Mouse (Mus musculus): ENCODE data around the gene Casc3. TPM values are rescaled to one million over a fixed set of nuclear protein-coding genes. Genes with fewer than 3 reads are reported as not detected.
A peak's percentile ranks its signal among the peaks of the same experiment; 100 is the strongest.

Gene Casc3
- total RNA-seq, 2 experiments from 2014 or later = 26.9 to 28.4 TPM

- DNase-seq = no peak
Measured at GRCm38 (mm10) chr11:98871416-98871815, 66.7 kb downstream of the Casc3 start.

- peak; percentile 43 for DNase-seq
Measured at GRCm38 (mm10) chr11:98872040-98872439, 67.3 kb downstream of the Casc3 start.

GRCm38 (mm10) chr11:98873900-98874299 lies 69.2 kb downstream of the Casc3 start:
- peak; percentile 69 for DNase-seq

- no peak for DNase-seq
Measured at GRCm38 (mm10) chr11:98877001-98877400, 72.3 kb downstream of the Casc3 start.

Other genes with a start within 250 kb of the Casc3 start
- gene Ormdl3, start 217.5 kb upstream of the Casc3 start, total RNA-seq (2021) = 10 to 100 TPM; 36.5 to 41.5 TPM
- gene Lrrc3c, start 206.6 kb upstream of the Casc3 start, total RNA-seq (2021) = not detected
- gene Gm12355, start 179.2 kb upstream of the Casc3 start, total RNA-seq (2021) = 10 to 100 TPM; 29.2 to 29.5 TPM
- gene Gsdma3, start 178.5 kb upstream of the Casc3 start, total RNA-seq (2021) = 1 to 10 TPM; 3.2 to 5.2 TPM
- not detected for gene Gsdma2, start 158.1 kb upstream of the Casc3 start, total RNA-seq (2021)
- not detected for gene Gsdma, start 140.6 kb upstream of the Casc3 start, total RNA-seq (2021)
- 100 to 1,000 TPM; 138 to 140 TPM for gene Psmd3, start 122.4 kb upstream of the Casc3 start, total RNA-seq (2021)
- not detected for gene Csf3, start 103.6 kb upstream of the Casc3 start, total RNA-seq (2021)
- 10 to 100 TPM; 51.7 to 52.3 TPM for gene Med24, start 75.5 kb upstream of the Casc3 start, total RNA-seq (2021)
- gene Thra, start 64.3 kb upstream of the Casc3 start, total RNA-seq (2021) = 100 to 1,000 TPM; 171 to 183 TPM
- gene Nr1d1, start 29.6 kb upstream of the Casc3 start, total RNA-seq (2021) = 10 to 100 TPM; 26.3 to 27.6 TPM
- gene Msl1, start 9.4 kb upstream of the Casc3 start, total RNA-seq (2021) = 10 to 100 TPM; 67.8 to 71.5 TPM
- 1 to 10 TPM; 1.3 TPM for gene Rapgefl1, start 31.9 kb downstream of the Casc3 start, total RNA-seq (2021)
- 10 to 100 TPM; 12.6 to 14.1 TPM for gene Wipf2, start 58.7 kb downstream of the Casc3 start, total RNA-seq (2021)
- 10 to 100 TPM in 1 of 2 experiments, 1 to 10 TPM in 1; 9.8 to 10.2 TPM for gene Cdc6, start 102.9 kb downstream of the Casc3 start, total RNA-seq (2021)
- 10 to 100 TPM; 34.6 to 38.1 TPM for gene Rara, start 122.9 kb downstream of the Casc3 start, total RNA-seq (2021)
- gene Gjd3, start 178.1 kb downstream of the Casc3 start, total RNA-seq (2021) = 1 to 10 TPM; 2.0 to 2.5 TPM
- 100 to 1,000 TPM; 174 to 191 TPM for gene Top2a, start 219.3 kb downstream of the Casc3 start, total RNA-seq (2021)
- 100 to 1,000 TPM; 204 to 217 TPM for gene Igfbp4, start 236.3 kb downstream of the Casc3 start, total RNA-seq (2021)

Measured in heart, postnatal 4 days (tissue).